ENCODE assay signal across 27 mouse cellular contexts in genomic region chr12:71874561-71874960, GRCm38 (mm10). TPM values are rescaled to one million over a fixed set of nuclear protein-coding genes. Genes with fewer than 3 reads are reported as not detected.
A peak's percentile ranks its signal among the peaks of the same experiment; 100 is the strongest.
DNase-seq lines count a peak whose midpoint lies in the region; ATAC-seq and TF ChIP-seq lines count a peak whose summit lies in the region.
"Had no signal": no experiment of that assay in that cellular context is flagged by ENCODE, and none has a peak within 500 bp of the region (broad histone marks: within the 10 kb centered on the region; RNA-seq: fewer than 3 reads in every experiment).

No protein-coding gene starts in this region.

- H3K9me3 ChIP-seq in liver, embryonic 12.5 days (replicated peaks) = no peaks in the 10 kb centered on the region
- H3K9me3 ChIP-seq in liver, postnatal 0 days (ENCODE audit: low read length) = no peaks in the 10 kb centered on the region
- H3K9me3 ChIP-seq: embryonic facial prominence, embryonic 13.5 days; embryonic facial prominence, embryonic 15.5 days; forebrain, embryonic 10.5 days; forebrain, embryonic 12.5 days; G1E had no signal

- DNase-seq in gastrocnemius, adult 2 months = no peak
- DNase-seq in gastrocnemius, postnatal 10 days = no peak
- no peak for DNase-seq in liver, postnatal 0 days
- peak; percentile 79 for DNase-seq in NIH3T3 (ENCODE audit: low read depth)
- no peak for DNase-seq in yolk sac, embryonic 10.5 days (ENCODE audit: low spot score)
- DNase-seq: adrenal gland, adult 8-10 months; adrenal gland, postnatal 14 days; adrenal gland, postnatal 36 days; B cell, adult 2 months; cerebellum, adult 11-12 months; cerebellum, adult 2 months; cerebellum, adult 9-10 months; cerebellum, postnatal 10 days; cerebellum, postnatal 36 days; embryo, embryonic 11 days had no signal

- peak overlapping the region; percentile 64; the same call in 1 of the 2 replicates for H3K27ac ChIP-seq in gastrocnemius, adult 2 months
- 0 out of 2 replicates have a peak overlapping the region, but pooled peaks have one; percentile 41 for H3K27ac ChIP-seq in liver, embryonic 12.5 days
- no peak overlapping the region for H3K27ac ChIP-seq in liver, postnatal 0 days (ENCODE audit: low read depth)
- H3K27ac ChIP-seq in small intestine, adult 2 months (ENCODE audit: insufficient read depth, low read depth, low read length) = peak overlapping the region; percentile 83; the same call in 1 of the 2 replicates
- H3K27ac ChIP-seq: embryonic facial prominence, embryonic 13.5 days; embryonic facial prominence, embryonic 15.5 days; forebrain, embryonic 10.5 days; forebrain, embryonic 12.5 days had no signal

- peaks cover 56% of the 10 kb centered on the region for H3K4me1 ChIP-seq in liver, embryonic 12.5 days
- peaks cover 28% of the 10 kb centered on the region for H3K4me1 ChIP-seq in liver, postnatal 0 days (ENCODE audit: insufficient read depth)
- H3K4me1 ChIP-seq in small intestine, adult 2 months (ENCODE audit: control insufficient read depth, insufficient read depth, insufficient read length, low read length) = peaks cover 17% of the 10 kb centered on the region; the same call in 1 of the 2 replicates

- intact Hi-C loops in gastrocnemius, adult 2 months (cut with DNase I) = no loop called here

- WGBS in liver, embryonic 12.5 days (ENCODE audit: insufficient replicate concordance) = 77% methylated on average over 6 of the region's 6 CpGs
- WGBS in liver, postnatal 0 days (ENCODE audit: insufficient replicate concordance) = 78% methylated on average over 6 of the region's 6 CpGs
- 89% methylated on average over 6 of the region's 6 CpGs for WGBS in small intestine, adult 2 months

- ATAC-seq in liver, embryonic 12.5 days = no peak
- no peak for ATAC-seq in liver, postnatal 0 days
- ATAC-seq: CD4-positive, CD25-positive, alpha-beta regulatory T cell, adult 4 months; forebrain, embryonic 14.5 days; forebrain, embryonic 16.5 days had no signal

- no peak overlapping the region for H3K9ac ChIP-seq in liver, embryonic 12.5 days
- H3K9ac ChIP-seq in liver, postnatal 0 days (replicated peaks) = no peak overlapping the region
- H3K9ac ChIP-seq: embryonic facial prominence, embryonic 13.5 days; embryonic facial prominence, embryonic 15.5 days; forebrain, embryonic 12.5 days had no signal

- peaks cover 10% of the 10 kb centered on the region; the same call in 1 of the 2 replicates for H3K36me3 ChIP-seq in liver, embryonic 12.5 days
- H3K36me3 ChIP-seq in liver, postnatal 0 days (replicated peaks; ENCODE audit: insufficient read depth, low read length) = 0 out of 2 replicates have a peak, but pooled peaks cover 2% of the 10 kb centered on the region
- peaks cover 2% of the 10 kb centered on the region; the same call in 1 of the 2 replicates for H3K36me3 ChIP-seq in small intestine, adult 2 months (ENCODE audit: control insufficient read depth, insufficient read depth, low read length)
- H3K36me3 ChIP-seq: embryonic facial prominence, embryonic 13.5 days; embryonic facial prominence, embryonic 15.5 days; forebrain, embryonic 10.5 days; forebrain, embryonic 12.5 days had no signal

- no peaks in the 10 kb centered on the region for H3K27me3 ChIP-seq in liver, embryonic 12.5 days (replicated peaks)
- H3K27me3 ChIP-seq in liver, postnatal 0 days (ENCODE audit: insufficient read depth, low read length) = no peaks in the 10 kb centered on the region
- H3K27me3 ChIP-seq in small intestine, adult 2 months (ENCODE audit: control insufficient read depth, insufficient read depth, low read length) = no peaks in the 10 kb centered on the region
- H3K27me3 ChIP-seq: CH12.LX; embryonic facial prominence, embryonic 13.5 days; embryonic facial prominence, embryonic 15.5 days; forebrain, embryonic 12.5 days had no signal

- no peak overlapping the region for H3K4me3 ChIP-seq in gastrocnemius, adult 2 months
- H3K4me3 ChIP-seq in liver, embryonic 12.5 days = no peak overlapping the region
- no peak overlapping the region for H3K4me3 ChIP-seq in liver, postnatal 0 days (ENCODE audit: low read depth, low read length)
- no peak overlapping the region for H3K4me3 ChIP-seq in small intestine, adult 2 months (ENCODE audit: low read depth, low read length)
- H3K4me3 ChIP-seq: embryonic facial prominence, embryonic 13.5 days; embryonic facial prominence, embryonic 15.5 days; erythroblast, embryonic 14.5 days; forebrain, embryonic 10.5 days; forebrain, embryonic 12.5 days had no signal

- no peak for TF ChIP-seq EP300 in liver, postnatal 0 days (IDR thresholded peaks at IDR 0.05; ENCODE audit: low read depth)

- H3K4me2 ChIP-seq in liver, embryonic 12.5 days = no peak overlapping the region
- no peak overlapping the region for H3K4me2 ChIP-seq in liver, postnatal 0 days (ENCODE audit: low read depth, low read length)
- H3K4me2 ChIP-seq: embryonic facial prominence, embryonic 13.5 days; embryonic facial prominence, embryonic 15.5 days; forebrain, embryonic 12.5 days had no signal

- TF ChIP-seq POLR2A in small intestine, adult 2 months (IDR thresholded peaks at IDR 0.05; ENCODE audit: low read depth, low read length) = no peak

- no peak for TF ChIP-seq CTCF in gastrocnemius, adult 2 months (IDR thresholded peaks at IDR 0.05)
- no peak for TF ChIP-seq CTCF in liver, postnatal 0 days (IDR thresholded peaks at IDR 0.05; ENCODE audit: low read depth)
- TF ChIP-seq CTCF in small intestine, adult 2 months (IDR thresholded peaks at IDR 0.05; ENCODE audit: extremely low read depth, insufficient read length, insufficient replicate concordance, low read depth, low read length) = no peak

RNA-seq across cellular contexts. Expression of gene Daam1, which starts 43.7 kb away (rescaled TPM):
- total RNA-seq in gastrocnemius, adult 2 months (2021) = 10 to 100 TPM in 1 of 2 experiments, 1 to 10 TPM in 1; 8.0 to 12.8 TPM
- 10 to 100 TPM; 18.2 to 23.6 TPM for total RNA-seq in gastrocnemius, postnatal 10 days (2021)
- polyA plus RNA-seq in liver, embryonic 12.5 days (2016; fragmentation: Nextera tagmentation; extraction: Ambion mirVana) = 10.7 and 11.2 TPM in 2 replicates
- 3.6 and 4.5 TPM in 2 replicates for polyA plus RNA-seq in liver, postnatal 0 days (2015; fragmentation: Nextera tagmentation; extraction: Ambion mirVana)
- 1.2 and 2.4 TPM in 2 replicates for polyA plus RNA-seq in small intestine, adult 2 months (2012; rRNA removed)
